Mouse (Mus musculus) MEL (cell line): Measurements from ENCODE around the gene Tapt1. TPM values are rescaled to one million over a fixed set of nuclear protein-coding genes. Genes with fewer than 3 reads are reported as not detected.

Experiments
- DNase-seq: peaks from one replicate; pipeline ENCODE4 v3.0.0; 2011; ENCODE audit warnings: low read depth, low spot score
- H3K27ac ChIP-seq: 2 replicates; pipeline ENCODE4 v1.5.1; 2012; ENCODE audit warnings: low read depth, mild to moderate bottlenecking, control low read depth, low read length, moderate library complexity; ENCODE audit not compliant: control insufficient read depth
- H3K27me3 ChIP-seq, 2 experiments: fragments of 150-350 bp in 1 of 2; sonication (generic) in 1 of 2; 2 replicates each; pipeline ENCODE4 v1.6.1; 2012; ENCODE audit warnings: low read length in 2 of 2, mild to moderate bottlenecking in 2 of 2, improper control_type of control experiment in 1 of 2, moderate library complexity in 1 of 2; ENCODE audit not compliant: insufficient read depth in 2 of 2, control insufficient read depth in 1 of 2
- H3K36me3 ChIP-seq, 2 experiments: 2 replicates each; pipeline ENCODE4 v1.6.1; 2012 to 2014; ENCODE audit warnings: low read length in 2 of 2, improper control_type of control experiment in 1 of 2, inconsistent platforms in 1 of 2, mild to moderate bottlenecking in 1 of 2; ENCODE audit not compliant: insufficient read depth in 2 of 2, control insufficient read depth in 1 of 2
- H3K4me1 ChIP-seq, 2 experiments: fragments of 150-350 bp in 1 of 2; sonication (generic) in 1 of 2; 2 replicates each; pipeline ENCODE4 v1.6.1; 2012; ENCODE audit warnings: low read length in 2 of 2, improper control_type of control experiment in 1 of 2, mild to moderate bottlenecking in 1 of 2; ENCODE audit not compliant: insufficient read depth in 2 of 2, control insufficient read depth in 1 of 2
- H3K4me3 ChIP-seq, 2 experiments: fragments of 150-350 bp in 1 of 2; sonication (generic) in 1 of 2; 2 replicates each; pipeline ENCODE4 v1.5.1; 2012; ENCODE audit warnings: low read depth in 2 of 2, low read length in 2 of 2, mild to moderate bottlenecking in 2 of 2, moderate library complexity in 2 of 2, control low read depth in 1 of 2, improper control_type of control experiment in 1 of 2; ENCODE audit not compliant: control insufficient read depth in 1 of 2, insufficient read depth in 1 of 2
- H3K79me2 ChIP-seq: 2 replicates; pipeline ENCODE4 v1.6.1; 2012; ENCODE audit warnings: mild to moderate bottlenecking, low read length, moderate library complexity; ENCODE audit not compliant: control insufficient read depth, poor library complexity, insufficient read depth
- H3K9ac ChIP-seq: 2 replicates; pipeline ENCODE4 v1.6.1; 2012; ENCODE audit warnings: low read depth, mild to moderate bottlenecking, control low read depth, low read length, moderate library complexity; ENCODE audit not compliant: control insufficient read depth, poor library complexity, severe bottlenecking
- H3K9me3 ChIP-seq: fragments of 150-350 bp; sonication (generic); replicated peaks from 2 replicates; pipeline ENCODE4 v1.6.1; 2012; ENCODE audit warnings: mild to moderate bottlenecking, low read length, improper control_type of control experiment, moderate library complexity; ENCODE audit not compliant: insufficient read depth
- CHD1 ChIP-seq: IDR thresholded peaks from 2 replicates; pipeline ENCODE4 v1.6.1; 2012; ENCODE audit warnings: low read depth, mild to moderate bottlenecking, inconsistent platforms, low read length, improper control_type of control experiment
- ETS1 ChIP-seq: IDR thresholded peaks from 2 replicates; pipeline ENCODE4 v1.6.1; 2012; ENCODE audit warnings: low read depth, mild to moderate bottlenecking, inconsistent platforms, low read length, improper control_type of control experiment, moderate library complexity
- GABPA ChIP-seq: IDR thresholded peaks from 2 replicates; pipeline ENCODE4 v1.6.1; 2012; ENCODE audit warnings: low read depth, mild to moderate bottlenecking, inconsistent platforms, low read length, improper control_type of control experiment, moderate library complexity
- MAX ChIP-seq: IDR thresholded peaks from 2 replicates; pipeline ENCODE4 v1.6.1; 2011; ENCODE audit warnings: low read length, improper control_type of control experiment
- MAZ ChIP-seq: IDR thresholded peaks from 2 replicates; pipeline ENCODE4 v1.6.1; 2012; ENCODE audit warnings: low read depth, mild to moderate bottlenecking, inconsistent platforms, low read length, improper control_type of control experiment
- MEF2A ChIP-seq: IDR thresholded peaks from 2 replicates; pipeline ENCODE4 v1.6.1; 2014; ENCODE audit warnings: low read depth, mild to moderate bottlenecking, inconsistent platforms, low read length, improper control_type of control experiment; ENCODE audit not compliant: poor library complexity, insufficient replicate concordance, severe bottlenecking; ENCODE audit errors: extremely low read depth
- MXI1 ChIP-seq: IDR thresholded peaks from 2 replicates; pipeline ENCODE4 v1.6.1; 2011; ENCODE audit warnings: mild to moderate bottlenecking, low read depth, low read length, improper control_type of control experiment
- MYC ChIP-seq: IDR thresholded peaks from 2 replicates; pipeline ENCODE4 v1.6.1; 2011; ENCODE audit warnings: low read depth, mild to moderate bottlenecking, low read length, improper control_type of control experiment, moderate library complexity
- NELFE ChIP-seq: IDR thresholded peaks from 2 replicates; pipeline ENCODE4 v1.6.1; 2011; ENCODE audit warnings: low read depth, low read length, improper control_type of control experiment
- POLR2AphosphoS5 ChIP-seq: IDR thresholded peaks from 2 replicates; pipeline ENCODE4 v1.6.1; 2012; ENCODE audit warnings: low read depth, borderline replicate concordance, mild to moderate bottlenecking, inconsistent platforms, low read length, moderate library complexity, mixed read lengths
- SIN3A ChIP-seq: IDR thresholded peaks from 2 replicates; pipeline ENCODE4 v1.6.1; 2012; ENCODE audit warnings: low read length, improper control_type of control experiment, inconsistent platforms
- UBTF ChIP-seq: IDR thresholded peaks from 2 replicates; pipeline ENCODE4 v1.6.1; 2012; ENCODE audit warnings: low read depth, mild to moderate bottlenecking, inconsistent platforms, low read length, improper control_type of control experiment, moderate library complexity, borderline replicate concordance; ENCODE audit not compliant: insufficient read depth
- USF1 ChIP-seq: IDR thresholded peaks from 2 replicates; pipeline ENCODE4 v1.6.1; 2014; ENCODE audit warnings: low read depth, mild to moderate bottlenecking, inconsistent platforms, low read length, improper control_type of control experiment, moderate library complexity
- USF2 ChIP-seq, 2 experiments: IDR thresholded peaks; 2 replicates each; pipeline ENCODE4 v1.6.1; 2011 to 2012; ENCODE audit warnings: improper control_type of control experiment in 2 of 2, low read length in 2 of 2, borderline replicate concordance in 1 of 2, inconsistent platforms in 1 of 2, low read depth in 1 of 2, mild to moderate bottlenecking in 1 of 2; ENCODE audit not compliant: insufficient read depth in 1 of 2
- ZC3H11A ChIP-seq: IDR thresholded peaks from 2 replicates; pipeline ENCODE4 v1.6.1; 2012; ENCODE audit warnings: low read depth, mild to moderate bottlenecking, inconsistent platforms, low read length, improper control_type of control experiment
- ZNF384 ChIP-seq: IDR thresholded peaks from 2 replicates; pipeline ENCODE4 v1.6.1; 2012; ENCODE audit warnings: low read depth, mild to moderate bottlenecking, inconsistent platforms, low read length, improper control_type of control experiment
- polyA plus RNA-seq, 2 experiments: library from polyadenylated mRNA; stranded (reverse) in 1 of 2; unstranded in 1 of 2; fragments of >175 nt in 1 of 2; fragments of >200 nt in 1 of 2; gene quantifications; 2 replicates each; pipeline versions ENCODE4 v1.2.1 to v1.2.4; 2012; ENCODE audit warnings: low replicate concordance in 2 of 2, low read depth in 1 of 2; ENCODE audit not compliant: insufficient read length in 2 of 2, insufficient read depth in 1 of 2, missing spikeins in 1 of 2
- total RNA-seq: library from RNA; depleted of rRNA; stranded (reverse); fragments of 300-350 nt; gene quantifications from 2 replicates; pipeline ENCODE4 v1.2.3, GENCODE M21; 2012

The Tapt1 gene
- total and polyA plus RNA-seq, 3 experiments = 47.0 to 64.6 TPM; not detected in 1

DNA sequence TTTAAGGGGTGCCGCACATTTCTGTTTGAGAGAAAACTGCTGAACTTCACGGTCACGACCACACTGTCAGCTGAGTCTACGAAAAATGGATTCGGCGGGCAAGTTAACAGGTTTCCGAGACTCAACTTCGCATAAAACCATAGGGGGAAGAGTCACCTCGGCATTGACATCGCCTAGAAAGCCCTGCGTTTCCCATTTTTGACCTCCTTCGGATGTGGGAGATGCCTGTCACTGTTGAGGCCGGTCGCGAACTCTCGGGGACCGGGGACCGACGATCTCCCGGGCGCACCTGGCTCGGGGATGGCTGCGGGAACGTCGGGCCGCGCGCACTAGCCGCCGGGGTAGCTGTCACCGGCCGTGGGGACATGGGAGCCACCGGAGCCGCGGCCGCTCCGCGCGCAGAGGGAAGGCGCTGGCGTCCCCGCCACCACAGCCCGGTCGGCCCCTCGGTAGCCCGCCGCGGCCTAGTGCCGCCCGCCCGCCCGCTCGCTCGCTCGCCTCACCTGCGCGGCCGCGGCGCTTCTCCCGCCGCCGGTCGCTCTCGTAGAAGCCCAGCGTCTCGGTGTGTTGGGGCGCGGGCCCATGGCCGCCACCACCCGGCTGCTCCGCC, 410 bp downstream of the Tapt1 start:
- TF ChIP-seq UBTF = 0 out of 2 replicates have a peak, but pooled peaks have one; percentile 82
- no peak for TF ChIP-seq GABPA
- TF ChIP-seq MXI1 = 0 out of 2 replicates have a peak, but pooled peaks have one; percentile 44
- TF ChIP-seq MAZ = no peak
- TF ChIP-seq ZC3H11A = no peak
- TF ChIP-seq MAX = peak; percentile 7; the same call in 1 of the 2 replicates
- peak; percentile 31; the same call in 1 of the 2 replicates for TF ChIP-seq SIN3A
- no peak for TF ChIP-seq USF2 (IDR thresholded peaks at IDR 0.05; ENCODE audit: borderline replicate concordance in 1 of 2, insufficient read depth in 1 of 2, low read depth in 1 of 2, low read length in 2 of 2)
- TF ChIP-seq USF1 = 0 out of 2 replicates have a peak, but pooled peaks have one; percentile 2
- TF ChIP-seq CHD1 = peak; percentile 82; the same call in 1 of the 2 replicates
- TF ChIP-seq, all 39 proteins: peak for 6
- no peaks in the 10 kb centered on the region for H3K27me3 ChIP-seq
- no peaks in the 10 kb centered on the region for H3K9me3 ChIP-seq
- peaks cover 23 to 33% of the 10 kb centered on the region in 2 experiments for H3K4me1 ChIP-seq
- H3K79me2 ChIP-seq = peaks cover 60% of the 10 kb centered on the region
- H3K36me3 ChIP-seq = peaks cover 8 to 38% of the 10 kb centered on the region in 2 experiments
- peak overlapping the region; percentile 87 for H3K9ac ChIP-seq
- peak overlapping the region; percentile 87 to 88 for H3K4me3 ChIP-seq
- peak; percentile 74 for DNase-seq
- peak overlapping the region; percentile 51 for H3K27ac ChIP-seq

DNA sequence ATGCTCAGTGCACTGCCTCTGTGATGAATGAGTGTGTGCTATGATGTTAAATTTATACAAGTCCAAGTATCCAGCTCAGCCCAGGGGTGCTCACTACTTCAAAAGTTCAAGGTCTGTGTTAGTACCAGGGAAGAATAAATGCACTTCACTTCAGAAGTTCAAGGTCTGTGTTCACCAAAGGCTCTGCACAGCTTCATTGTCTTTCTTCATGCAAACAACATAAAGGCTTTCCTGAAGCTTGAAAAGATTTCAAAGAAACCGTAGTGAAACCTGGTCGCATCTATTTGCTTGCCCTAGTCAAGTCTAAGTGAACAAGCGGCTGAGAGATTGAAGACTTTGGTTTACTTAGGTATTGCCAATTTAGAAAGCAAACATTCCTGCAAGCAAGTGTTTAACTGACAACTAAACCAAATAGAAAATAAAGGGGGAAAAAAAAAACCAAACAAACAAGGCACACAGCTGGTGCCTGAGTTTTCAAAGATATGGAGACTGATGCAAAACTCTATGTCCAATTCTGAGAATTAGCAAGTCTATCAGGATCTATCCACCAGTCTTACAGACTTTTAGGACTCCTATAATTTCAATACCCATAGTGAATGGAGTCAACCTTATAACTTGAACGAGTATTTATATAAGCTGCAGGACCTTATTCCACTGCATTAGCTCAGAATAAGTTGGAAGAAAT, 1.4 kb downstream of the Tapt1 start:
- Histone ChIP-seq H3K9ac (peak overlapping the region; percentile 87), H3K79me2 (peaks cover 67% of the 10 kb centered on the region), H3K27me3 (no peaks in the 10 kb centered on the region)
- DNase-seq = peak; percentile 31
- TF ChIP-seq ZNF384 = 0 out of 2 replicates have a peak, but pooled peaks have one; percentile 12
- 0 out of 2 replicates have a peak, but pooled peaks have one; percentile 4 for TF ChIP-seq ETS1
- TF ChIP-seq MXI1 = no peak
- no peak for TF ChIP-seq MEF2A
- TF ChIP-seq MYC = no peak
- TF ChIP-seq POLR2AphosphoS5 = no peak
- no peak for TF ChIP-seq GABPA
- no peak for TF ChIP-seq NELFE
- TF ChIP-seq, all 39 proteins: peak for 2
- Histone ChIP-seq H3K9me3 (no peaks in the 10 kb centered on the region), H3K36me3 (peaks cover 8 to 38% of the 10 kb centered on the region in 2 experiments), H3K4me3 (peak overlapping the region; percentile 87 to 88), H3K27ac (peak overlapping the region; percentile 51; the same call in 1 of the 2 replicates), H3K4me1 (peaks cover 23 to 33% of the 10 kb centered on the region in 2 experiments)
